Mouse (Mus musculus): ENCODE results near the gene Mnat1. TPM values are rescaled to one million over a fixed set of nuclear protein-coding genes. Genes with fewer than 3 reads are reported as not detected.
"Not testable (repeated sequence)": the region's sequence is repeated elsewhere in the genome, so short reads cannot be mapped to it uniquely, and the experiment has no call there.

Gene Mnat1
- polyA plus RNA-seq, 1 experiment = 2.2 TPM

GRCm38 (mm10) chr12:73088911-73089310, 34.6 kb upstream of the Mnat1 start:
- TF ChIP-seq CTCF (IDR thresholded peaks at IDR 0.05; ENCODE audit: extremely low read depth, insufficient read depth, insufficient read length, insufficient replicate concordance) (no peak), POLR2A (IDR thresholded peaks at IDR 0.05; ENCODE audit: low read depth, low read length) (no peak)
- Histone ChIP-seq H3K27me3 (ENCODE audit: control insufficient read depth, insufficient read depth, low read length) (no peaks in the 10 kb centered on the region), H3K4me1 (ENCODE audit: control insufficient read depth, insufficient read depth, insufficient read length) (no peaks in the 10 kb centered on the region), H3K36me3 (ENCODE audit: control insufficient read depth, insufficient read depth, low read length) (no peaks in the 10 kb centered on the region), H3K27ac (ENCODE audit: insufficient read depth, low read length) (no peak overlapping the region), H3K4me3 (ENCODE audit: extremely low read depth, insufficient read depth, insufficient read length) (no peak overlapping the region)
- 24% methylated on average over 5 of the region's 5 CpGs for WGBS
- DNase-seq (ENCODE audit: low read depth in 1 of 2, low spot score in 2 of 2) = no peak

DNA sequence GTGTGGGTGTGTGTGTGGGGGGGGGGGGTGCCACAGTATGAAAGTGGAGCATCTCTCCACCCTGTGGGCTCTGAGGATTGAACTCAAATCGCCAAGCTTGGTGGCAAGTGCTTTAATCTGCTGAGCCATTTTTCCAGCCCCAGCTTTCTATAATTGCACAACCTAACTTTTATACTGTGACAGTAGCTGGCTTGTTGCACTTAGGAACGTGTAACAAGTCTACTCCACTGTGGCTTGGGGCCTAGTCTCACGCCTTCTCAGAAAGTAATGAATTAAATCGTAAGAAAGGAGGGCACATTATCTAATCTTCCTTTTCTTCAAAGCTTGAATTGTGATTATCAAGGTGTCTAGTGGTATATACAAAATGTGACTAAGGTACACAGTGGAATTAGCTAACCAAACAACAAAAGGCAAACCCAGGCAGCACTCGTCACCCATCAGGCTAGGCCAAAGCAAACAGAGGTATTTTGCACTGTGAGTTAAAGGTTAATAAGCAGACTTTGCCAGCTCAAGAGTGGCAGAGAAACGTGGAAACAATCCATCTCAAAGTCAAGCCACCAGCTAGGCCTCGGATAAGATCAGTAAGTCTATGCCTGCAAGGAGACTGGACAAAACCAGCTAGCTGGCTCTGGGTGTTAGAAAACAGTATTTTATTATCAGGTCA, 32.7 kb upstream of the Mnat1 start:
- Histone ChIP-seq H3K4me3 (ENCODE audit: extremely low read depth, insufficient read depth, insufficient read length) (no peak overlapping the region), H3K4me1 (ENCODE audit: control insufficient read depth, insufficient read depth, insufficient read length) (no peaks in the 10 kb centered on the region), H3K27ac (ENCODE audit: insufficient read depth, low read length) (no peak overlapping the region), H3K36me3 (ENCODE audit: control insufficient read depth, insufficient read depth, low read length) (no peaks in the 10 kb centered on the region), H3K27me3 (ENCODE audit: control insufficient read depth, insufficient read depth, low read length) (no peaks in the 10 kb centered on the region)
- DNase-seq (ENCODE audit: low read depth in 1 of 2, low spot score in 2 of 2) = no peak
- TF ChIP-seq CTCF (IDR thresholded peaks at IDR 0.05; ENCODE audit: extremely low read depth, insufficient read depth, insufficient read length, insufficient replicate concordance) = no peak
- TF ChIP-seq POLR2A (IDR thresholded peaks at IDR 0.05; ENCODE audit: low read depth, low read length) = no peak
- WGBS = 84% methylated on average over 7 of the region's 7 CpGs

- TF ChIP-seq CTCF (IDR thresholded peaks at IDR 0.05; ENCODE audit: extremely low read depth, insufficient read depth, insufficient read length, insufficient replicate concordance) = no peak
- TF ChIP-seq POLR2A (IDR thresholded peaks at IDR 0.05; ENCODE audit: low read depth, low read length) = no peak
- Histone ChIP-seq H3K4me3 (ENCODE audit: extremely low read depth, insufficient read depth, insufficient read length) (no peak overlapping the region), H3K36me3 (ENCODE audit: control insufficient read depth, insufficient read depth, low read length) (no peaks in the 10 kb centered on the region), H3K4me1 (ENCODE audit: control insufficient read depth, insufficient read depth, insufficient read length) (no peaks in the 10 kb centered on the region), H3K27ac (ENCODE audit: insufficient read depth, low read length) (no peak overlapping the region), H3K27me3 (ENCODE audit: control insufficient read depth, insufficient read depth, low read length) (no peaks in the 10 kb centered on the region)
- 85% methylated on average over 2 of the region's 2 CpGs for WGBS
- DNase-seq (ENCODE audit: low read depth in 1 of 2, low spot score in 2 of 2) = no peak
Observed at GRCm38 (mm10) chr12:73094189-73094588, 29.3 kb upstream of the Mnat1 start.

DNA sequence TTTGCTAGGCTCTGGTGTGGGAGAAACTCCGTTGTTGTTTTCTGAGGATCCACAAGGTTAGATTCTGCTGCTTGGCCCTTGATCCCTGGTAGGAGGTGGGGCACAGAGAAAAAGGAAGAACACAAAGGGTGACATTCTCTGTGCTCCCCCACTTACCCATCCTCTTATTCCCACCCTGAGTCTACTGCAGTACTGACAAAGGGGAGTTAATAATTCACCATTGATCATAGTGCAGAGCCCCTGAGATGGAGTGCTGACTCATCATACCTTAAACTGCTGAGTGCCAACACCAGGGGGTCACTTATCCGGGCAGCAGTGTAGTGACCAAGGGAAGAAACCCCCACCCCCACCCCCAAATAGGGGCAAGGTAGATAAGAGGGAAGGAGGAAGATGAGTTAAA, 28.9 kb upstream of the Mnat1 start:
- H3K4me3 ChIP-seq (ENCODE audit: extremely low read depth, insufficient read depth, insufficient read length) = no peak overlapping the region
- DNase-seq (ENCODE audit: low read depth in 1 of 2, low spot score in 2 of 2) = no peak
- H3K27me3 ChIP-seq (ENCODE audit: control insufficient read depth, insufficient read depth, low read length) = no peaks in the 10 kb centered on the region
- no peak overlapping the region for H3K27ac ChIP-seq (ENCODE audit: insufficient read depth, low read length)
- no peak for TF ChIP-seq POLR2A (IDR thresholded peaks at IDR 0.05; ENCODE audit: low read depth, low read length)
- no peak for TF ChIP-seq CTCF (IDR thresholded peaks at IDR 0.05; ENCODE audit: extremely low read depth, insufficient read depth, insufficient read length, insufficient replicate concordance)
- no peaks in the 10 kb centered on the region for H3K4me1 ChIP-seq (ENCODE audit: control insufficient read depth, insufficient read depth, insufficient read length)
- 58% methylated on average over 2 of the region's 2 CpGs for WGBS
- H3K36me3 ChIP-seq (ENCODE audit: control insufficient read depth, insufficient read depth, low read length) = no peaks in the 10 kb centered on the region

- H3K4me3 ChIP-seq (ENCODE audit: extremely low read depth, insufficient read depth, insufficient read length); H3K36me3 ChIP-seq (ENCODE audit: control insufficient read depth, insufficient read depth, low read length); H3K4me1 ChIP-seq (ENCODE audit: control insufficient read depth, insufficient read depth, insufficient read length); H3K27ac ChIP-seq (ENCODE audit: insufficient read depth, low read length); DNase-seq (ENCODE audit: low read depth in 1 of 2, low spot score in 2 of 2); H3K27me3 ChIP-seq (ENCODE audit: control insufficient read depth, insufficient read depth, low read length): not testable (repeated sequence)
- WGBS = 83% methylated on average over 5 of the region's 5 CpGs
Observed at GRCm38 (mm10) chr12:73096177-73096576, 27.3 kb upstream of the Mnat1 start.

GRCm38 (mm10) chr12:73098593-73098992, 24.9 kb upstream of the Mnat1 start:
- no peak for TF ChIP-seq CTCF (IDR thresholded peaks at IDR 0.05; ENCODE audit: extremely low read depth, insufficient read depth, insufficient read length, insufficient replicate concordance)
- no peak for TF ChIP-seq POLR2A (IDR thresholded peaks at IDR 0.05; ENCODE audit: low read depth, low read length)
- no peaks in the 10 kb centered on the region for H3K4me1 ChIP-seq (ENCODE audit: control insufficient read depth, insufficient read depth, insufficient read length)
- H3K36me3 ChIP-seq (ENCODE audit: control insufficient read depth, insufficient read depth, low read length) = no peaks in the 10 kb centered on the region
- H3K27ac ChIP-seq (ENCODE audit: insufficient read depth, low read length) = no peak overlapping the region
- 92% methylated on average over 4 of the region's 4 CpGs for WGBS
- H3K27me3 ChIP-seq (ENCODE audit: control insufficient read depth, insufficient read depth, low read length) = no peaks in the 10 kb centered on the region
- no peak overlapping the region for H3K4me3 ChIP-seq (ENCODE audit: extremely low read depth, insufficient read depth, insufficient read length)
- DNase-seq (ENCODE audit: low read depth in 1 of 2, low spot score in 2 of 2) = no peak

- no peaks in the 10 kb centered on the region for H3K27me3 ChIP-seq (ENCODE audit: control insufficient read depth, insufficient read depth, low read length)
- DNase-seq (ENCODE audit: low read depth in 1 of 2, low spot score in 2 of 2) = no peak
- no peak overlapping the region for H3K4me3 ChIP-seq (ENCODE audit: extremely low read depth, insufficient read depth, insufficient read length)
- 90% methylated on average over 12 of the region's 12 CpGs for WGBS
- H3K36me3 ChIP-seq (ENCODE audit: control insufficient read depth, insufficient read depth, low read length) = no peaks in the 10 kb centered on the region
- no peak overlapping the region for H3K27ac ChIP-seq (ENCODE audit: insufficient read depth, low read length)
- no peaks in the 10 kb centered on the region for H3K4me1 ChIP-seq (ENCODE audit: control insufficient read depth, insufficient read depth, insufficient read length)
- TF ChIP-seq CTCF (IDR thresholded peaks at IDR 0.05; ENCODE audit: extremely low read depth, insufficient read depth, insufficient read length, insufficient replicate concordance) = no peak
- TF ChIP-seq POLR2A (IDR thresholded peaks at IDR 0.05; ENCODE audit: low read depth, low read length) = no peak
Observed at GRCm38 (mm10) chr12:73103713-73104112, 19.8 kb upstream of the Mnat1 start.

All from spleen, adult 2 months (tissue).